Mouse (Mus musculus) embryonic facial prominence, embryonic 10.5 days (tissue): ENCODE measurements around the gene Lrrc27. TPM values are rescaled to one million over a fixed set of nuclear protein-coding genes. Genes with fewer than 3 reads are reported as not detected.
A peak's percentile ranks its signal among the peaks of the same experiment; 100 is the strongest.

Source experiments
- DNase-seq: peaks from one replicate; pipeline ENCODE4 v3.0.0-alpha.2; 2017; ENCODE audit warnings: low spot score
- H3K27ac ChIP-seq: fragments of 300-500 bp; sonication (generic); replicated peaks from 2 replicates; pipeline ENCODE4 v1.5.1; 2016; ENCODE audit warnings: mild to moderate bottlenecking
- H3K27me3 ChIP-seq: fragments of 300-500 bp; sonication (generic); replicated peaks from 2 replicates; pipeline ENCODE4 v1.6.1; 2016; ENCODE audit warnings: low read depth, mild to moderate bottlenecking; ENCODE audit not compliant: poor library complexity, severe bottlenecking
- H3K36me3 ChIP-seq: fragments of 300-500 bp; sonication (generic); replicated peaks from 2 replicates; pipeline ENCODE4 v1.6.1; 2016; ENCODE audit warnings: mild to moderate bottlenecking, moderate library complexity
- H3K4me1 ChIP-seq: fragments of 300-500 bp; sonication (generic); 2 replicates; pipeline ENCODE4 v1.6.1; 2016
- H3K4me3 ChIP-seq: fragments of 300-500 bp; sonication (generic); 2 replicates; pipeline ENCODE4 v1.5.1; 2016; ENCODE audit warnings: mild to moderate bottlenecking, moderate library complexity
- H3K9me3 ChIP-seq: fragments of 300-500 bp; sonication (generic); 2 replicates; pipeline ENCODE4 v1.6.1; 2016; ENCODE audit warnings: mild to moderate bottlenecking
- WGBS: fragments of 180-500 bp; shearing (Covaris S2); methylation state at CpG from one replicate; pipeline ENCODE4 v1.1.7; 2016; 5-methylcytosine and 5-hydroxymethylcytosine counted together
- polyA plus RNA-seq: library from polyadenylated mRNA; unstranded; fragments of >200 nt; fragmentation: Nextera tagmentation; extraction: Ambion mirVana; gene quantifications from 2 replicates; pipeline ENCODE4 v1.2.1, GENCODE M21; 2016

Gene Lrrc27
- polyA plus RNA-seq, 1 experiment from 2014 or later = 4.6 TPM

DNA sequence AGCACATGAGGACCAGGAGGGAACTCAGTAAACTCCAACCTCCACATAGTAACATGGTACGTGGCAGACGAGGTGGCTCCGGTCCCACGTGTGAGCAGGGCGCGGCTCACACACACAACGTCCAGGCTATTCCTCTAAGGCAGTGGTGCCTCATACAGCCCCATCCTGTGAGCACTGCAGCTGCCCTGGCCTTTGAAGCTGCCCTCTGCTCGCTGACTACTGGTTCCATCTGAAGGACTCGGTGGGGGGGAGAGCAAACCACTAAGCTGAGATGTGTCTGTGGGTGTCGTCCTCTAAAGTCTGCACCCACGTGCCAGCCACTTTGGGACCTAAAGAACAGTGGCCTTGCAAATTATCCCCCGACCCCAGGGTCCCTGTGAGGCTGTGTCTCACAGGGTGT, 17.5 kb downstream of the Lrrc27 start:
- no peak overlapping the region for H3K27ac ChIP-seq
- H3K9me3 ChIP-seq = no peaks in the 10 kb centered on the region
- WGBS = 77% methylated on average over 12 of the region's 12 CpGs
- DNase-seq = no peak
- H3K4me1 ChIP-seq = peaks cover 19% of the 10 kb centered on the region
- H3K4me3 ChIP-seq = no peak overlapping the region
- no peaks in the 10 kb centered on the region for H3K36me3 ChIP-seq
- H3K27me3 ChIP-seq = peaks cover 6% of the 10 kb centered on the region; the same call in 1 of the 2 replicates

DNA sequence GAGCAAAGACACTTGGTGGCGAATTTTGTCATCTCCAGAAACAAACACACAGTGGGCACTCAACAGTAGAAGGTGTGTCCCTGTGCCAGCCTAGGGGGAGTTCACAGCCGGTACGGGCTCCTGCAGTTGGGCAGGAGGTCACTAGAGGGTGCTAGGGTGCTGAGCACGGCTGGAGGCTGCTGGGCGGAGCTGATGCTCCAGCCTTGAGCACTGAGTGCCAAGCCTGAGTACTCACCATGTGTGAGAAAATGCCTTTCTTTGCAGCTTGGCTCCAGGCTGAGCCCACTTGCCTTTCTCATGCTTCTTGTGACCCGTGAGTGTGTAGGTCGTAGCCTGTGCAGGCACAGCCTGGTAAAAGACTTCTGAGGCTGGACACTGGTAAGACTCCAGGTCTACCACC, 20.9 kb downstream of the Lrrc27 start:
- no peak overlapping the region for H3K4me3 ChIP-seq
- peaks cover 26% of the 10 kb centered on the region for H3K4me1 ChIP-seq
- no peaks in the 10 kb centered on the region for H3K9me3 ChIP-seq
- no peaks in the 10 kb centered on the region for H3K36me3 ChIP-seq
- peak overlapping the region; percentile 70 for H3K27ac ChIP-seq
- under 1% methylated on average over 7 of the region's 7 CpGs for WGBS
- DNase-seq = peak; percentile 87
- H3K27me3 ChIP-seq = peaks cover 19% of the 10 kb centered on the region; the same call in 1 of the 2 replicates

DNA sequence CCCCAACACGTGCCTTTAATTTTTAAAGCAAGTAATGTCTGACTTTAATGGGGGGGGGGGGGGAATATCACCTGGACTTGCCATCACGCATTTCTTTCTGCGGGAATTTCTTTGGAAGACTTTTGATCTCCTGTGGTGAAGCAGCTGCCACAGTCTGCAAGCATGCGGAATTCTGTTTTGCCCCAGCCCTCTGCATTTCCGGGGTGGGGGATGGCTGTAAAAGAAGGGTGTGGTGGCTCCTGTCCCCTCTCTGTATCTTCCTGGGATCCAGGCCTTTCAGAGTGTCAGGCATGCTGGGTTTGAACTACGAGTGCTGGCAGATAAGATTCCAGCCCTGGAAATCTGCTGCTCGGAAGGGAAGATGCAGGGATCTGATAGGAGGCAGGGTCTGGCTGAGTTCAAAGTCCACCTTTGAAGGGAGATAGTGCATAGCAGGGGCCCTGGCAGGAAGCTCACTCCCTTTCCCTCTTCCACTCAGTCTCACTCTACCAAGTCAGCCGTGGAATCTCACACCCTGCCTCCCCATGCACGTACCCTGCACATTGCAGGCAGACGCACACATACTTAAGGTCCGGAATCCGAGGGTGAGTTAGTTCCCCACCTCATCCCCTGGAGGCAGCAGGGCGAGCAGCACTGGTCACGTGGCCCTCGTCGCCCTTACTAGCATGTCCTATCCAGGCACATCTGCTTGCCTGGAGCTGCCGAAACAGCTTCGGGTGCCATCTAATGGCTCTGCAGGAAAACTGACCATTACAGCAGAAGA, 21.8 kb downstream of the Lrrc27 start:
- peaks cover 19% of the 10 kb centered on the region; the same call in 1 of the 2 replicates for H3K27me3 ChIP-seq
- DNase-seq = peak; percentile 76
- WGBS = 7% methylated on average over 18 of the region's 18 CpGs
- H3K36me3 ChIP-seq = no peaks in the 10 kb centered on the region
- H3K9me3 ChIP-seq = no peaks in the 10 kb centered on the region
- H3K27ac ChIP-seq = peak overlapping the region; percentile 31
- H3K4me1 ChIP-seq = peaks cover 26% of the 10 kb centered on the region
- H3K4me3 ChIP-seq = peak overlapping the region; percentile 25; the same call in 1 of the 2 replicates

DNA sequence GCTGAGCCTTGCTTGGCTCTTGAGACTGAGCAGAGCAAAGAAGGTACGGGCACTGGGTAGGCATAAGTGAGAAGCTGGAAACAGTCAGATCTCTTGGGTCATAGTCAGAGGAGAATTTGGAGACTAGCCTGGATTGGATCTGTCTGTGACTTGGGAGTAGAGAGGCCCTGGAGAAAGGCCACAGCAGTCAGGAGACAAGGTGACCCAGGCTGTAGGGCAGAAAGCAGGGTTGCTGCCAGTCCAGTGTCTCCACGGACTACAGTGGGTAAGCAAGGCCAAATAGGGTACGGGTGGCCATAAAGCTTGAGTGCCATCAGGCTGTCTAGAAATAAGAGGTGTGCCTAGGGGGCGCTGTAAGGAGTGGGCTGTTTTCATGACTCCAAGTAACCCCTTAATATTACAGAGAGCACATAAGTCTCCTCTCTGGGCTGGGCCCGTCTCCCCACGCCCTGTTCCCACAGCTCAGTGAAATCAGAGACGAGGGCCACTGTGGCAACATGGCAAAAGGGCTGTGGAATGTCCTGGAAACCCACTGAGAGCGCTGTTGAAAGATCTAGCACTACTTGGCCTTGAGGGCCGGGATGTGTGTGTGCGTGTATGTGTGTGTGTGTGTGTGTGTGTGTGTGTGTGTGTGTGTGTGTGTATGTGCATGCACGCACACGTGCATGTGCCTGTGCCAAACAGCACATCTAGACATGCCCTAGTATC, 23.0 kb downstream of the Lrrc27 start:
- Histone ChIP-seq H3K27ac (no peak overlapping the region), H3K36me3 (no peaks in the 10 kb centered on the region), H3K27me3 (peaks cover 19% of the 10 kb centered on the region; the same call in 1 of the 2 replicates), H3K9me3 (no peaks in the 10 kb centered on the region), H3K4me1 (peaks cover 26% of the 10 kb centered on the region), H3K4me3 (no peak overlapping the region)
- no peak for DNase-seq
- 80% methylated on average over 12 of the region's 12 CpGs for whole genome bisulfite sequencing

DNA sequence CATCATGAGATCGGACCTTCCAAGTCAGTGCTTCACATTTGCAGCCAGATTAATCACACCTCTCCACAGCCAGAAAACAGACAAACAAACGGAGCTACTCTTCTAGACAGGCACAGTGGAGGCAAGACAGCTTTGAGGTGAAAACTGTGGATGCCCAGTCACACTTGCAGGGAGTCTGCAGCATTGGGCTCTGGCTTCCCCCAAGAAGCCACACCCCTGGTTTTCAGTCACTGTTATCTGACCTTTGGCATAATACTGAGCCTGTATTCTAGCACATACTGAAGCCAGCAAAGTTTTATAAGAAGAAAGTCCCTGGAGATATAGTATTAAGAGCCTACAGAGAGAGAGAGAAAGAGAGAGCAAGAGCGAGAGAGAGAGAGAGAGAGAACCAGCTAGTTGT, 26.6 kb downstream of the Lrrc27 start:
- H3K4me3 ChIP-seq = no peak overlapping the region
- peaks cover 21% of the 10 kb centered on the region for H3K4me1 ChIP-seq
- no peak for DNase-seq
- H3K27me3 ChIP-seq = peaks cover 19% of the 10 kb centered on the region; the same call in 1 of the 2 replicates
- 79% methylated on average over 3 of the region's 3 CpGs for WGBS
- no peak overlapping the region for H3K27ac ChIP-seq
- no peaks in the 10 kb centered on the region for H3K9me3 ChIP-seq
- no peaks in the 10 kb centered on the region for H3K36me3 ChIP-seq

DNA sequence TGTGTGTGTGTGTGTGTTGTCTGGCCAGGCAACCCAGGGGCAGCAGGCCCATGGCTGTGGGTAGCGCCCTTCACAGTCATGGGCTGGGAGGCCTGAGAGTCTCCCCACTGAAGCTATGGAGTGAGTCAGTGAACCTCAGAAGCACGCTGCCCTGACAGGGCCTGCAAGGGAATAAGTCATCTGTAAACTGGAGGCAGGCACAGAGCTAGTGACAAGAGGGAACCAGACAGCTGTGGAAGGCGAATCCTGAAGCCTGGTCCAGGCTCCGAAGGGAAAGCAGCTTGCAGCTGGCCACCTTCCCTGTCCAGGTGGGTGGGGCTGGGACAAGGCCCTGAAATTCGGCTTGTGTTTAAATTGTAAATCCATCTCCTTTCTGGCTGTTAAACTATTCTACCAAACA, 33.3 kb downstream of the Lrrc27 start:
- peaks cover 55% of the 10 kb centered on the region for H3K27me3 ChIP-seq
- no peaks in the 10 kb centered on the region for H3K9me3 ChIP-seq
- 71% methylated on average over 5 of the region's 5 CpGs for WGBS
- no peak overlapping the region for H3K4me3 ChIP-seq
- H3K36me3 ChIP-seq = no peaks in the 10 kb centered on the region
- no peak overlapping the region for H3K27ac ChIP-seq
- DNase-seq = no peak
- H3K4me1 ChIP-seq = peaks cover 53% of the 10 kb centered on the region

DNA sequence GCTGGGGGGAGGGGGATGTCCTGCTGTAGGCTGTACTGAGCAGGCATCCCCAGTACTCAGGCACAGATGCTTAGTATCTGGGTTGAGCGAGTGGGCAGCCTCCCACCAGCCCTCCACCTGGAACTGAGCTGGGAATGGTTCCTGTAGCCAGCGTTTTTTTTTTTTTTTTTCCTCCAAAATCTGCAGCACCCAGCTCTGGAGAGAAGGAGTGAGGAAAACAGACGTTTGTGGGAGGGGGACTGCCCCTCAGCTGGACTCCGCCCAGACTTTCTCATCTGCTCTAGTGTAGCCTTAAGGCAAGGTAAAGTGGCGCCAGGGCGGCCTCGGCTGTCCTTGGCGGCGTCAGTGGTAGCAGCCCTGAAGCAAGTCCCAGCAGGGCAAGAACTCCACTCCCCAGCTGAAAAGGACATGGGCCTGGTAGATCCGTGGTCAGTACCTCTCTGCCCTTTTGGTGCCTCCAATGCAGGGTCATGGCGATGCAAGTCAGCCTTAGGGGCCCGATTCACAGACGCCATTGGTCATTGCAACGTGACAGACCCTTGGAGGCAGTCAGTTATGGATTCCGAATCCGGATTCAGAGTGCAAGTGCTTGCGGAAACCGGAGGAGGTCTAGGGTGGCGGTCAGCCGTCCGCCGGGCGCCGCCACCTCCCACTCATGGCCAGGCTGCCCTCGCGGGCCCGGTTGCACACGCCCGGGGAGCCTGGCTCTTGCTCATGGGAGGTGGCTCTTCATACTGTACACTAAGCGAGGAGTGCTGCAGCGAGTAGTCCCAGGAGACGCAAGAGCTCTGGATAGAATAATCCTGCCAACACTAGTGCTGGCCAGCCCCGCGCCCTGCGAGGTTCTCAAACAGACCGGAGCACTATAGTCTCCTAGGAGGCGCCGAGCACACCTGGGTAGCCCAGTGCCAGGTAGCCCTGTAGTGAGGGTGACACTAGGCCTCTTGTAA, 34.4 kb downstream of the Lrrc27 start:
- Histone ChIP-seq H3K4me3 (peak overlapping the region; percentile 80), H3K9me3 (no peaks in the 10 kb centered on the region), H3K27ac (peak overlapping the region; percentile 92), H3K27me3 (peaks cover 63% of the 10 kb centered on the region), H3K36me3 (no peaks in the 10 kb centered on the region), H3K4me1 (peaks cover 63% of the 10 kb centered on the region)
- WGBS = 2% methylated on average over 38 of the region's 38 CpGs
- peak; percentile 68 for DNase-seq

DNA sequence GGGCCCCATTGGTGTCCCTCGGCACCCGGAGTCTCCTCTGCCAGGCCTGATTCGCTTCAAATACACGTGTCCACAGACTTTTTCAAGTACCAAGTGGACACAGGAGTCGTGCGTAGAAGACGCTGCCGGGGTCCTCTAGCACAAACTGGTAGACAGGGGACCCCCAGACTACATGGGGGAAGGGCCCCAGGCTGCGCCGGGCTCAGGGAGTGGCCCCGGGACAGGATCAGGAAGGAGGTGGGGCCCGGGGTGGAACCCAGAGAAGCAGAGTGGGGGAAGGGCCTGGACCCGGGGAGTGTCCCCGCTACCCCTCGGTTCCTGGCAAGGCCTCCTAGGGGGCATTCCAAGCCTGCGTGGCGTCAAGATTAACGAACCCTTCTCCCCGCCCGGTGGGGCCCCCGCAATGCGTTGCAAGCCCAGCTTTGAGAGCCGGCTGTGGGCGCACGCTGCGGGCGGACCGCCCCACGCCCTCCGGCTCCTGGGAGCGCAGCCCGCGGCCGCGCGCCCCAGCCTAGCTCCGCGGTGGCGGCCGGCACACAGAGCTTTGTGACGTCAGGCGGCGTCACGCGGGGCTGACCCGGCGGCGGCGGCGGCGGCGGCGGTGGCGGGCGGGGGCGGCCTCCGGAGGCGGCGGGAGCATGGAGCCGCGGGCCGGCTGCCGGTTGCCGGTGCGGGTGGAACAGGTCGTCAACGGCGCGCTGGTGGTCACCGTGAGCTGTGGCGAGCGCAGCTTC, 35.3 kb downstream of the Lrrc27 start, which contains the start of gene Pwwp2b:
Gene Pwwp2b, plus strand, starts transcription at position 602 of the 734 bp plus-strand sequence.
- peaks cover 64% of the 10 kb centered on the region for H3K27me3 ChIP-seq
- H3K9me3 ChIP-seq = no peaks in the 10 kb centered on the region
- H3K36me3 ChIP-seq = no peaks in the 10 kb centered on the region
- H3K4me3 ChIP-seq = peak within 1 kb of the TSS; percentile 80
- H3K4me1 ChIP-seq = peaks cover 64% of the 10 kb centered on the region
- DNase-seq = peak; percentile 86
- WGBS = 2% methylated on average over 72 of the region's 72 CpGs
- H3K27ac ChIP-seq = peak within 1 kb of the TSS; percentile 92

DNA sequence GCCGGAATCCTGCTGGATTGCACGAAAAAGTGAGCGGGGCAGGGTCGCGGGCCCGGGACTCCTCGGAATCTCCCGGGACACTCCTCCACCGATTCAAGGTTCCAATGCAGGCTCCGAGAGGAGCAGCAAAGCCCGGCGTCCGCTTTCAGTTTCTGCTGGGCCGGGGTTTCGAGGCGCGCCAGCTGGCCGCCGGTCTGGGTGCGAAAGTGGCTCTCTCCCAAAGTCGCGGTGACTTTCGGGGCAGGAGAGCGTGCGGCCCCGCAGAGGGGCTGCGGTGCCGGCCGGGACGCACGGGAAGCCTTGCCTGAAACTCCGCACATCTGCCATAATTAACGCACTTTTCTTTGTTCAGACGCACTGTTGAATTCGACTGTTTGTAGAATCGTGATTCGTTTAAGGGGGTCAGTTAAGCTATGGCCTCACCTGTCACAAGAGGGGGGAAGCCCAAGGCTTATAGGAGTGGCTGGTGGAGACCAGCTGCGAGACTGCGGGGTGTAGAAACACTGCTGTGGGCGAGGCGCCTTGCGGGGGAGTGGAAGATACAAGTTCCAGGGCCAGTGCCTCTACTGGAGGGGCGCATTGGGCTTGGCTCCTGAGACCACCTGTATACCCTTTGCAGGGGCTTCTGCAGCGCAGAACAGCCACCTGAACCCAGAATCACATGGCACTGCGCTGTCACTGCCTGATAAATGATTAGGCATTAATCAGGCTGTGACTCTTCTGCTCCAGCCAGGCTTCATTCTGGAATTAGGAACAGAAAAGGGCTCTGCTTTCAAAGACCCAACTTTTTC, 36.0 kb downstream of the Lrrc27 start:
- H3K27ac ChIP-seq = peak overlapping the region; percentile 92
- WGBS = 2% methylated on average over 45 of the region's 45 CpGs
- no peak for DNase-seq

DNA sequence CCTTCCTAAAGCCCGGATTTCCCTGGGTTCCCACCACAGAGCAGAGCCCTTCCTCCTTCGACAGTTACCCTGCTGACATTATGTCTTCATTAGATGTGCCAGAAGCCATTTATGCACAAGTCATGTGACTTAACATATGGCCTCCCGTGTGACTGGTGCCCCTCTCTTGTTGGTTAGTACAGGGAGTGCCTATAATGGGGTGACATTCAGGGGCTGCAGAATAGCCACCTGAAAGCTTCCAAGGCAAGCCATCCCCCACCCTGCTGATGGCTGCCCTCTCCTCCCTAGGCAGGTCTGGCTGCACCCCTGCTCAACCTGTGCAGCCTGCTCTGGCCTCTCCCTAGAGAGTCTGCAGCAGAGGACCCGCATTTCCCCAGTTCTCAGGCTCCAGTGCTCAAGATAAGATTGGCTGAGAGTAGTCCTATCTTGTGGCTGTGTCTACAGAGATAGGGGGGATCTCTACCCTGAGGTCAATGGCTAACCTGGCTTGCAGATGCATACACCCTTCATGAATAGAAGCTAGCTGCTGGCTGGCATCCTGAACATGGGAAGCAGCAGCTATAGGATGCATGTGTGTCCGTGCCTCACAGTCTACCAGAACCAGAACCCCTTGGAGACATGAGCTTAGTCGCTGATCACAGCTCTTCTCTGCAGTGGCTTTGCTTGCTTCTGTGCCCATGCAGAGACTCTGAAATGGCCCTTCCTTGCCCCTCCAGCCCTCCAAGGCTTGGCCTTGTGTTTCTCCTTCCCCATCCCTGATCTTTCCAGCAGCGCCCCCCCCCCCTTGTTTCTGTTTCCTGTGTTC, 36.8 kb downstream of the Lrrc27 start:
- Histone ChIP-seq H3K27ac (no peak overlapping the region), H3K36me3 (peaks cover under 1% of the 10 kb centered on the region; the same call in 1 of the 2 replicates), H3K27me3 (peaks cover 64% of the 10 kb centered on the region), H3K4me3 (peak overlapping the region; percentile 80), H3K4me1 (peaks cover 71% of the 10 kb centered on the region), H3K9me3 (no peaks in the 10 kb centered on the region)
- DNase-seq = no peak
- 44% methylated on average over 7 of the region's 7 CpGs for WGBS

More for the DNA sequence above, 36.0 kb downstream of the Lrrc27 start:
- Histone ChIP-seq H3K9me3 (no peaks in the 10 kb centered on the region), H3K27me3 (peaks cover 64% of the 10 kb centered on the region), H3K4me1 (peaks cover 71% of the 10 kb centered on the region), H3K36me3 (no peaks in the 10 kb centered on the region), H3K4me3 (peak overlapping the region; percentile 80)
